Comparison of ENCODE assay signal across 23 mouse cellular contexts in genomic region chr7:66843846-66844245, GRCm38 (mm10). TPM values are rescaled to one million over a fixed set of nuclear protein-coding genes. Genes with fewer than 3 reads are reported as not detected.
DNase-seq lines count a peak whose midpoint lies in the region; ATAC-seq and TF ChIP-seq lines count a peak whose summit lies in the region.
"Had no signal": no experiment of that assay in that cellular context is flagged by ENCODE, and none has a peak within 500 bp of the region (broad histone marks: within the 10 kb centered on the region; RNA-seq: fewer than 3 reads in every experiment).

No protein-coding gene starts in this region.

- TF ChIP-seq EP300 in lung, postnatal 0 days (IDR thresholded peaks at IDR 0.05) = no peak

- H3K27me3 ChIP-seq in intestine, embryonic 15.5 days (replicated peaks) = 0 out of 2 replicates have a peak, but pooled peaks cover 2% of the 10 kb centered on the region
- peaks cover 15% of the 10 kb centered on the region for H3K27me3 ChIP-seq in intestine, postnatal 0 days (replicated peaks; ENCODE audit: control insufficient read depth, insufficient read depth, low read length)
- H3K27me3 ChIP-seq in lung, postnatal 0 days (replicated peaks; ENCODE audit: insufficient read depth, low read length) = no peaks in the 10 kb centered on the region
- H3K27me3 ChIP-seq in intestine, embryonic 16.5 days (replicated peaks; ENCODE audit: control insufficient read depth, insufficient read depth, low read length) = no peaks in the 10 kb centered on the region

- peaks cover 26% of the 10 kb centered on the region for H3K4me1 ChIP-seq in intestine, embryonic 15.5 days (replicated peaks)
- H3K4me1 ChIP-seq in intestine, postnatal 0 days (replicated peaks; ENCODE audit: control insufficient read depth, insufficient read depth, low read length) = peaks cover 5% of the 10 kb centered on the region
- H3K4me1 ChIP-seq in lung, postnatal 0 days (ENCODE audit: insufficient read depth, low read depth, low read length) = peaks cover 18% of the 10 kb centered on the region; the same call in 1 of the 2 replicates
- H3K4me1 ChIP-seq in intestine, embryonic 16.5 days (ENCODE audit: control insufficient read depth, insufficient read depth, low read length) = peaks cover 22% of the 10 kb centered on the region

- H3K27ac ChIP-seq in intestine, embryonic 15.5 days = peak overlapping the region; percentile 83; the same call in 1 of the 2 replicates
- no peak overlapping the region for H3K27ac ChIP-seq in intestine, postnatal 0 days (ENCODE audit: low read depth, low read length)
- no peak overlapping the region for H3K27ac ChIP-seq in lung, postnatal 0 days (ENCODE audit: low read length)
- peak overlapping the region; percentile 20 for H3K27ac ChIP-seq in intestine, embryonic 16.5 days (ENCODE audit: low read length)
- H3K27ac ChIP-seq: embryonic facial prominence, embryonic 10.5 days; embryonic facial prominence, embryonic 12.5 days; forebrain, embryonic 13.5 days had no signal

- H3K9me3 ChIP-seq in intestine, embryonic 15.5 days = no peaks in the 10 kb centered on the region
- no peaks in the 10 kb centered on the region for H3K9me3 ChIP-seq in intestine, postnatal 0 days (ENCODE audit: control insufficient read depth)
- H3K9me3 ChIP-seq in lung, postnatal 0 days (ENCODE audit: low read length) = no peaks in the 10 kb centered on the region
- no peaks in the 10 kb centered on the region for H3K9me3 ChIP-seq in intestine, embryonic 16.5 days (ENCODE audit: control insufficient read depth, low read length)
- H3K9me3 ChIP-seq: embryonic facial prominence, embryonic 10.5 days; embryonic facial prominence, embryonic 12.5 days; forebrain, embryonic 13.5 days had no signal

- H3K4me3 ChIP-seq in intestine, embryonic 15.5 days (replicated peaks) = no peak overlapping the region
- H3K4me3 ChIP-seq in intestine, postnatal 0 days (ENCODE audit: low read depth, low read length) = no peak overlapping the region
- no peak overlapping the region for H3K4me3 ChIP-seq in lung, postnatal 0 days (ENCODE audit: low read depth, low read length)
- no peak overlapping the region for H3K4me3 ChIP-seq in intestine, embryonic 16.5 days (ENCODE audit: low read length)
- H3K4me3 ChIP-seq: embryonic facial prominence, embryonic 10.5 days; embryonic facial prominence, embryonic 12.5 days; forebrain, embryonic 13.5 days had no signal

- WGBS in intestine, embryonic 15.5 days = 58% methylated on average over 2 of the region's 2 CpGs
- 60% methylated on average over 2 of the region's 2 CpGs for WGBS in intestine, postnatal 0 days
- WGBS in lung, postnatal 0 days = 29% methylated on average over 2 of the region's 2 CpGs
- 53% methylated on average over 2 of the region's 2 CpGs for WGBS in intestine, embryonic 16.5 days

- H3K36me3 ChIP-seq in intestine, embryonic 15.5 days = no peaks in the 10 kb centered on the region
- no peaks in the 10 kb centered on the region for H3K36me3 ChIP-seq in intestine, postnatal 0 days (ENCODE audit: control insufficient read depth, insufficient read depth)
- no peaks in the 10 kb centered on the region for H3K36me3 ChIP-seq in lung, postnatal 0 days (ENCODE audit: insufficient read depth, low read length)
- no peaks in the 10 kb centered on the region for H3K36me3 ChIP-seq in intestine, embryonic 16.5 days (ENCODE audit: control insufficient read depth, insufficient read depth, low read length)
- H3K36me3 ChIP-seq: embryonic facial prominence, embryonic 10.5 days; embryonic facial prominence, embryonic 12.5 days; G1E had no signal

- no peak overlapping the region for H3K4me2 ChIP-seq in intestine, embryonic 15.5 days (replicated peaks)
- H3K4me2 ChIP-seq in intestine, postnatal 0 days (replicated peaks; ENCODE audit: low read depth) = no peak overlapping the region
- no peak overlapping the region for H3K4me2 ChIP-seq in lung, postnatal 0 days (replicated peaks; ENCODE audit: low read depth, low read length)
- H3K4me2 ChIP-seq in intestine, embryonic 16.5 days (ENCODE audit: low read depth, low read length) = no peak overlapping the region
- H3K4me2 ChIP-seq: embryonic facial prominence, embryonic 12.5 days; forebrain, embryonic 13.5 days had no signal

- ATAC-seq in intestine, embryonic 15.5 days = no peak
- no peak for ATAC-seq in intestine, postnatal 0 days
- no peak for ATAC-seq in lung, postnatal 0 days
- no peak for ATAC-seq in intestine, embryonic 16.5 days
- ATAC-seq: activated CD4-positive, CD25-positive, alpha-beta regulatory T cell, adult 4 months; CD4-positive, CD25-positive, alpha-beta regulatory T cell, adult 4 months; forebrain, embryonic 13.5 days; Patski had no signal

- H3K9ac ChIP-seq in intestine, embryonic 15.5 days = no peak overlapping the region
- no peak overlapping the region for H3K9ac ChIP-seq in intestine, postnatal 0 days (ENCODE audit: low read depth, low read length)
- no peak overlapping the region for H3K9ac ChIP-seq in lung, postnatal 0 days (replicated peaks; ENCODE audit: low read depth)
- no peak overlapping the region for H3K9ac ChIP-seq in intestine, embryonic 16.5 days (ENCODE audit: low read depth, low read length)
- H3K9ac ChIP-seq: embryonic facial prominence, embryonic 12.5 days; forebrain, embryonic 13.5 days had no signal

- TF ChIP-seq CTCF in intestine, postnatal 0 days (IDR thresholded peaks at IDR 0.05; ENCODE audit: low read depth) = no peak
- TF ChIP-seq CTCF in lung, postnatal 0 days (IDR thresholded peaks at IDR 0.05) = no peak

- peak; percentile 63 for DNase-seq in lung, postnatal 0 days (ENCODE audit: low spot score)
- no peak for DNase-seq in lung, postnatal 25 days (ENCODE audit: low spot score)
- peak; percentile 54 for DNase-seq in lung, postnatal 36 days
- DNase-seq in lung, postnatal 14 days = no peak
- DNase-seq: adrenal gland, adult 8-10 months; adrenal gland, postnatal 14 days; adrenal gland, postnatal 36 days; B cell, adult 2 months; cerebellum, adult 11-12 months; cerebellum, adult 2 months; cerebellum, adult 9-10 months; cerebellum, postnatal 10 days; cerebellum, postnatal 25 days had no signal

RNA-seq across cellular contexts. Expression of gene Adamts17, which starts 4.3 kb away (rescaled TPM):
- 3.3 and 4.2 TPM in 2 replicates for polyA plus RNA-seq in intestine, embryonic 15.5 days (2015; fragmentation: Nextera tagmentation; extraction: Ambion mirVana)
- polyA plus RNA-seq in intestine, postnatal 0 days (2015; fragmentation: Nextera tagmentation; extraction: Ambion mirVana) = 1.6 and 1.8 TPM in 2 replicates
- polyA plus RNA-seq in lung, postnatal 0 days (2015; fragmentation: Nextera tagmentation; extraction: Ambion mirVana) = 14.1 and 14.5 TPM in 2 replicates
- 3.0 and 3.7 TPM in 2 replicates for polyA plus RNA-seq in intestine, embryonic 16.5 days (2015; fragmentation: Nextera tagmentation; extraction: Ambion mirVana)
- polyA plus RNA-seq: G1E had no signal

Comparison
In these comparisons a context has a peak if more than half of its experiments do, and no peak if none do; other contexts are left out.
1. H3K27ac ChIP-seq: peak in intestine, embryonic 15.5 days (single experiment) and intestine, embryonic 16.5 days (single experiment); none in intestine, postnatal 0 days (single experiment) and lung, postnatal 0 days (single experiment).
2. DNase-seq: peak in lung, postnatal 0 days (single experiment) and lung, postnatal 36 days (single experiment); none in lung, postnatal 25 days (single experiment) and lung, postnatal 14 days (single experiment).